Mouse (Mus musculus) thymus, postnatal 4 days (tissue): ENCODE measurements around the gene Ahcyl1.

Experiments used
- DNase-seq: peaks from one replicate; pipeline ENCODE4 v3.0.0; 2021

Gene Ahcyl1

GRCm38 (mm10) chr3:107703675-107704370, 7.5 kb upstream of the Ahcyl1 start:
- DNase-seq: no peak

GRCm38 (mm10) chr3:107701767-107702394, 5.5 kb upstream of the Ahcyl1 start:
- no peak for DNase-seq

DNA sequence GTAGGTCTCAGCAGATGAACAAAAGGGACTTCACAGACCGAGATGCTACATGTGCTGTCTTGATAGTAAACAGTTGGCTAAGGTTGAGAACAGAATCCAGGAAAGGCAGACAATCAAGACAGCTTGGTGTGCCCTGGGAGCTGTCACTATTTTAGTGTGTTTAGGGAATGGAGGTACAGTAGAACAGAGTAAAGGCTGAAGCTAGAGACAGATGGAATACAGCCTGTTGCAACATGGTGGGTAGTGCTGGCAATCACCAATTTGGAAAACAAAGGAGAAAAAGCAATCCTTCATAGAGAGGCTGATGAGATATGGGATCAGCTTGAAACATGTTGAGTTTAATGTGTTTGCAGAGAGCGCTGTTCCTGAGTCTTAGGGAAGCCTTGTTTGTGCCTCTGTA, 4.3 kb upstream of the Ahcyl1 start:
- no peak for DNase-seq

GRCm38 (mm10) chr3:107696910-107697309, 550 bp upstream of the Ahcyl1 start:
- DNase-seq: no peak

DNA sequence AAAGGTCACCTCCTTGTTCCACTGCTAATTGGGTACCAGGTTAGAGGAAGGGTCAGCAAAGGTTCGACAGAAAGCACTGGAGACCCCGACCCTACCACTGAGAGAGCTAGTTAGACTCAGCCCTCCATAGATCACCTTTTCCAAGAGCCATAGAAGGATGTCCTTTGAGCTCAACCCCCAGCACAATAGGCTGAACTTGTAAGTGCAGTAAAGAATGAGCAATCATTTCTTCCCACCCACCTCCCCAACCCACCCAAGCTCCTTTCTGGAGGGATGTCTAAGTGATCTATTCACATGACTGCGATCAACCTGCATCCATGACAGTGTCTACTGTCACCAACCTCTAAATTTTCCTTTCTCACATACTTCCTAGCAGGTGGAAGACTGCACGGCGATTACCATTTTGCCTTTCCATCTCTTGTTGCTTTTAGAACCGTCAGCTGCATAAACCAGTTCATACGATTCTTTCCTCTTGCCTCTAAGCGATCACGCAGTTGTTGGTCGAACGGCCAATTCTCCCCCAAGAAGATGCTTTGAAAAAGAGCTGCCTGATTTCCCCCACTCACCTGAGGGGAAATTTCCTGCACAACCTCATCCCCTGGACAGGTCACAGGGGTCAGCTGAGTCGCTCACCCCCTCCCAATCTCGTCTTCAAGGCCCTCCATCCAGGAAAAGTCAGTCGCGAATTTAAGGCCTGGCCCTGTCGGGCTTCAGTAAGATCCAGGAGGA, 977 bp downstream of the Ahcyl1 start:
- no peak for DNase-seq

DNA sequence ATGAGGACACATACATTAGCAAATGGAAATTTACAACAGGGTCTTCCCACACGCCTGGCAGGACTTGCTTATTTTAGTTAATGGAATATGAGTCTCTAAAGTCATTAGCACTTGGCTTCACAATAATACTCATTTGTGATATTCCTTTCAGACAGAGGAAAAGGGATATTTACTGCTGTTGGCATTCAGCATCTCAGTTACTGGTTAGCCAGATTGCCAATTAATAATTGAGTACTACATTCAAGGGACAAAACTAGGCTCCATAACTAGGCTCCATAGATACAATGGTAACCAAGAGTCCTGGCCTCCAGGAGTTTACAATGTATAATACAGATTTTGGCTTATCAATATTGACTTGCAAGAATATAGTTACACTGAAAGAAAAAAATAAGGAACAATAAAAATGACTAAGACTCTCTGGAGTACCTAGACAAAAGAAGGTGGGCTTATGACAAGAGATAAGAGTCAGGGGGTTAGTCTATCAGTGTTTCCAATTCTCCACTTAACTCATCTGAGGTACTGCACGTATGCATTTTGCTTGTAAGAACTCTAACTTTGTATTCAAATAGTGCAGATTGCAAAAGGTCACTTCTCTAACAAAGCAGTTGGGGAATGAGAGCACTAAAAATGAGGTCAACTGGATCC, 2.0 kb downstream of the Ahcyl1 start:
- no peak for DNase-seq

- DNase-seq: no peak
These were observed 6.0 kb downstream of the Ahcyl1 start for GRCm38 (mm10) chr3:107690366-107690765.

DNA sequence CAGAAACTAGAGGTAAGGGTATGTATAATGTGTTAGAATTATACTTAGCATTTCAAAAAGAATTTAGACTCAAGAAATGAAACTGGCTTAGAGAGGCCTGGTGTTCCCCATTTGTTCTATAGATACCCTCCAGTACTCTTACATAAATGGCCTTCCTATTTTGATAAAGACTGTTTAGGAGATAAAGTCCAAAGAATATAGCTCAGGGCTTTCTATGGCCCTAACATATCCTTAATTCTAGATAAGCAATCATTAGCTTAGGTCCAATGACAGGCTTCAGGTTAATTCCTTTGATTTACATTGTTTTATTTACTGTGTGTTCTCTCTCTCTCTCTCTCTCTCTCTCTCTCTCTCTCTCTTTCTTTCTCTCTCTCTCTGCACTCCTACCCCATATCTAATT, 7.1 kb downstream of the Ahcyl1 start:
- no peak for DNase-seq

- no peak for DNase-seq
These were observed 8.1 kb downstream of the Ahcyl1 start for GRCm38 (mm10) chr3:107688236-107688635.

GRCm38 (mm10) chr3:107686276-107686977, 9.9 kb downstream of the Ahcyl1 start:
- DNase-seq: no peak

DNA sequence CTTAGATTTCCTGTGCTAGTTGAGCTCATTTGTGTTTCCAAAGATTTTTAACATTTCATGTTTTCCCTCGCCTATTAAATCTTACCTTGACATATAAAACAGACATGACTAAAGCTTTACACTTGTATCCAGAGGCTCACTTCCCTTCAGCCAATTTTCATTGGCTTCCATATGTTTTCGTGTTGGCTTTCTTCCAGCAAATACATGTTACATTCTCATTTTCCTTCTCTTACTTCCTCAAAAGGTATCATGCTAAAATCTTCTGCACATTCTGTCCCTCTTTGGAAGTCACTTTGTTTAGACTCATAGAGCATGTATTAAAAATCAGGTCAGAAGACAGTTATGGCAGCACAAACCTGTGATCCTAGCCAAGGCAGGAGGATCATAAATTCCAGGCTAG, 10.7 kb downstream of the Ahcyl1 start:
- DNase-seq: no peak

DNA sequence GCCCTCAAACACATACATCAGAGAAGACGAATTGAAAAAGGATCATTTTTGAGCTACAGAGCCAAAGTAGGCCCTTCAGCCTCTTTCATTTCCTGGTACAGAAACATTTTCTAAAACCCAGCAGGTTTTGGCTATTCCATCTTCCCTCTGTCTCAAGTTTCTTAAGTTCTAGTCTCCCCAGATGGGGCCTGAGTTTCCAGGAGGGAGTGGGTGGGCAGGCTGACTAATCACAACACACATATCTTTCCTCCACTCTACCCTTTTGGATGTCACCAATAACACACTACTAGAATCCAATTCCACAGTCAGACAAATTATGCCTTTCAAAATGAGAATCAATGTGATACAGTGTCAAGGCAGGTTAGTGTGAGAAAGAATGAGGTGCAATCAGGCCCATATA, 12.8 kb downstream of the Ahcyl1 start:
- DNase-seq: no peak

DNA sequence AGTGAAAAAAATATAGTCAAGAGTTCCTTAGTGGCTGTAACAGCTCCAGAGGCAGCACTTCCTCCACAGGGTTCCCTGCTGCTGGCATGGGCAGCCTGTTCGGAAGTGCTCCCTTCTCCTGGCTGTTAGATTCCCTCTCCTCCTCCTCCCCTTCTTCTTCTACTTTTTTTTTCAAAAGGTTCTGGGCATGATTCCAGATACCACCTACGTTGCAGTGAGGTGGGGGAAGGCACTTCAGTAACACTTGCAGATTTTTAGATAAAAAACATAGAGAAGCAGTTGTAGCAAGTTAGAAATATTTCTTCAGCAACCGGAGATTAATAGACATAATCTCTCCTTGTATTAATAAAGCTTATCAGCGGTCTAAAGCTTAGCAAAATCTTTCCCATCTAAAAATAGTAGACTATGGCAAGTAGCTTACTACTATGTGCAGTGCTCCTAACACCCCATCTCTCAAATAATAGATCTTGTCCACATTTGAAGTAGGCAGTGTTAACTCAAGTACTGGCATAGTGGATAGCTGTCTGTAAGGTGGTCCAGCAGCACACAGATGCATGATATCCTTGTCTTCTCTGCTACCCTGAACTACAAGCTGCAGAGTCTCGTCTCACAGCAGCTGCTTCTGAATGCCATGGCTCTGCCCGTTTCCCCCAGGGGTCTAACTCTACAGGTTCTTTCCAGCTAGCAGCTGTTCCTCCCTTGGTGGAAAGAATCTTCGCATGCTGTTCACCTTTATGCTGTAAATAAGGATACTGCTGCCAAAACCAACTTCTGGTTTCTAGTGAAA, 15.4 kb downstream of the Ahcyl1 start:
- DNase-seq: no peak

DNA sequence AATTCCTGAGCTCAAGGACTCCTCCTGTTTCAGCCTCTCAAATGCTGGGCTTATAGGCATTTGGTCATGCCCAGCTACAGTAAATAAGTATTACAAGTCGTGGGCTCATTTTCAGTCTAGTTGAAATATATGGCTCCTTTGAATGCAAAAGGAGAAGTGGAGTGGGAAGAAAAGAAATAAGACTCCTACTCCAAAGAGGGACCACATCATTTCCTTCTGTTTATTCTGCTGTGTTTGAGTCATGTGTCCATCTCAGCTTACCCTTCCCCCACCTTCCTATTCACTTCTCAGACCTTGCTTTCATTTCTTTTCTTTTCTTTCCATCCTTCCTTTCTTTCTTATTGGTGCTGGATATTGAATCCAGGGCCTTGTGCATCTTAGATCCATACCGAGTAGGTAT, 24.9 kb downstream of the Ahcyl1 start:
- DNase-seq: no peak

DNA sequence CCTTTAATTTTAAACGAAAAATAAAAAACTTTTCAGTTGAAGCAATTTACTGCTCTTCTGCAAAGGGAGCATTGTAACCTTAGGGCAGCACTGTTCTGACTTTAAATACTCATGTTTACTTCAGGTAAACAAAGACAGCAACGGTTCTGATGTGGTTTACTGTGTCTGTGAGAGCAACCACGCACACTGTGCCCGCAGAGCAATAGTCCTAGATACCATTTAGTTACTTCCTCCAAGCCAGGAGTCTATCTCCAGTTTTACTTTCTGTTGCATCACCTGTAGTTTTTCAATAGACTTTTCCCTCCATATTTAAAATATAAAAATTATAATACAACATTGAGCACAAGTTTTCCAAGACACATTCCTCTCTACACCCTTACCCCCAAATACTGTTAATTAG, 25.9 kb downstream of the Ahcyl1 start:
- DNase-seq: no peak

DNA sequence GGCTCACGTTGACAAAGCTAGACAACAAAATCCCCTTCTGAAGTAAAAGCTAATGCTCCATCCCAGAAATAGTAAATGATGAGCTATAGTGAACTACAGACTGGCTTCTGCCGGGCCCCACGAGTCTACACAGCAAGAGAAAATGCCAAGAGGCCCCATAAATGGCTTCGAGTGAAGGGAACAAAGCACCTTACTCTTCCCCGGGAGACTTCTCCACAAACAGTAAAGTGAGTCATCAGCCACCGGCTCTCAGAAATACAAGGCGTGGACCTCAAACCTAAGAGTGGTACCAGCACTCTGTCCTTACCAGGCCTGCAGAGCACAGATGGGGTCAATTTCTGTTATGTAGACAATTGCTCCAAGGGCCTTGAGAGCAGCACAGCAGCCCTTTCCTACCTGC, 27.6 kb downstream of the Ahcyl1 start:
- no peak for DNase-seq

DNA sequence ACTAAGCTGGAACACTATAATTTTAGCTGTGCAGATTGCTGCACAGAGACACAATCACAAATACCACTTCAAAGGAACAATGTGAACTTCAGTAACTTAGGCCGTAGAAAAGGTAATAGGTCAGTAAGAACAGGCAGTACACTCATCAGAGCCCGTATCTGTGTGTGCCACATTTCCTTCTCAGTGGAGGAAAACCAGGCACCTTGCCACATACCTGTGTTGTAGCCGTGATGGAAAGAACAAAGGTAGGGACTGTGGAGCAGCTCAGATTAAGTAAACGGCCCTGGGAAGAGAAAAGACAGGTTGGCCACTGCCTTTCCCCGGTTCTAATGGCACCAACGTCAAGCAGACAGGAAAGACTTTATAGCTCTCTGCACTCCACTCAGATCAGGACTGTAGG, 28.9 kb downstream of the Ahcyl1 start:
- no peak for DNase-seq

DNA sequence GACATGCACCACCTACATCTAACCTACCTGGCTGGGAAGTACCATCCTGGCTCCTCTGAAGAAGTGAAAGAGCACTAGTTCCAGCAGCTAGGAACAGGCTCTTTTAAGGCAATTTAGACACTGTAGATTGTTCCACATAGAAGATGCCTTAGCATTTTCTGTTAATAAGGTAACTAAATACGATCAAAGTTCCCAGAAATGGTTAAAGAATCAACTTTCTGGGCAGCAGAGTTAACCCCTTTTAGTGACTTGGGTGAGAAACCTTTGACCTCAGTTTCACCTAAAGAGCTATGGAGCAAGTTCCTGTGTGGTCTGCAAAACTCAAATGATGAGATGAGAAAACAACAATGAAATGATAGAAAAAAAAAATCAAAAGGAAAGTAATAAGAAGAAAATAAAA, 31.7 kb downstream of the Ahcyl1 start:
- no peak for DNase-seq

GRCm38 (mm10) chr3:107659000-107659399, 37.4 kb downstream of the Ahcyl1 start:
- DNase-seq: no peak

- no peak for DNase-seq
These were observed 39.5 kb downstream of the Ahcyl1 start for GRCm38 (mm10) chr3:107656888-107657287.

DNA sequence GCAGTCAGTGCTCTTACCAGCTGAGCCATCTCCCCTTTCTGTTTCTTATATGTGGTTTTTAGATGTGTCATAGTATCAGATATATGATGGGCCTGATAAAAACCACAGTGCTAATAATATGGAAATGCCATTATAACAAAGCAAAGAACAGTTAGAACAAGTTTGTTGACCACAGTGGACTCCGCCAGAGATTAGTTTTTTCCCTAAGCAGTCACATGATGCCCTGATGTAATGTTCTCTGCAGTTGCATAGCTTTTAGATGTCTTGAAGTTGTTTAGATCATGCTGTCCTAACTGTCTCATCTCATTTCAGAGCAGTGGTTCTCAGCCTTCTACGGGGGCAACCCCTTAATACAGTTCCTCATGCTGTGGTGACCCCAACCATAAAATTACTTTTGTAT, 40.2 kb downstream of the Ahcyl1 start:
- DNase-seq: no peak

- DNase-seq: no peak
These were observed 40.9 kb downstream of the Ahcyl1 start for GRCm38 (mm10) chr3:107655491-107655890.
